Mouse (Mus musculus) lung, postnatal 14 days (tissue): ENCODE data around the gene Mphosph10.
A peak's percentile ranks its signal among the peaks of the same experiment; 100 is the strongest.

Source experiments
- DNase-seq: peaks from one replicate; pipeline ENCODE4 v3.0.0; 2021

The Mphosph10 gene

DNA sequence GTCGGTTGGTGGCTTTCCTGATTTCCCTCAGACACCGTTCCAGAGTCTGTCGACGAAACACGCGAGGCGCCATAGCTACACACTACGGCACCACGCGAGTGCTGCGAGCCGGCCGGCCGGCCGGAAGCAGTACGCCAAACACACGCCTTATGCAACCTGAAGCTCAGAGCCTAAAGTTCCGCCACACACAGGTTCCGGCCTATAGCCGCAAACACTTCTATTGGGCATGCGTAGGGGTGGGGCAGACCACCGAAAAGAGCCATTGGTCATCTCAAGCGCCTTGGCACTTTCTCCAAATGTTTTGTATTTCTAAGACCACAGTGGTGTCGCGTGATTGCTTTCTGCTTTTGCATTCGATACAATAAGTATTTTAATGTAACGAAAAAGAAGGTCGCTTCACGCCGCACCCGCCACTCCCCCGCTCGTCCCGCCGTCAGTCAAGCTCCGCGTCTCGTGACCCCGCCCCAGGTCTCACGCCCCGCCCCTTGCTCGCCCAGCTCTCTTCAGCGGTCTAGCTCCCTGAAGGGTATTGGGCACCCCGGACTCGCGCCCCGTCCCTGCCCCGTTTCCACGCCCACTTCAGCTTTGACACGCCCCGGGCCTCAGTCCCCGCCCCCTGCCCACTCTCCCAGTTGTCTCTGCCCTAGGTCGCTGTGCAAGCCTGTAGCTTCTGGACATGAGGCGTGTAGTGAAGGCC lies at the start of gene Mphosph10, which contains the start of gene Mcee:
Gene Mphosph10 (minus strand): TSS at position 147 of the 697 bp plus-strand sequence.
Gene Mcee (plus strand): TSS at position 486 of the 697 bp plus-strand sequence.
- peak; percentile 99 for DNase-seq

DNA sequence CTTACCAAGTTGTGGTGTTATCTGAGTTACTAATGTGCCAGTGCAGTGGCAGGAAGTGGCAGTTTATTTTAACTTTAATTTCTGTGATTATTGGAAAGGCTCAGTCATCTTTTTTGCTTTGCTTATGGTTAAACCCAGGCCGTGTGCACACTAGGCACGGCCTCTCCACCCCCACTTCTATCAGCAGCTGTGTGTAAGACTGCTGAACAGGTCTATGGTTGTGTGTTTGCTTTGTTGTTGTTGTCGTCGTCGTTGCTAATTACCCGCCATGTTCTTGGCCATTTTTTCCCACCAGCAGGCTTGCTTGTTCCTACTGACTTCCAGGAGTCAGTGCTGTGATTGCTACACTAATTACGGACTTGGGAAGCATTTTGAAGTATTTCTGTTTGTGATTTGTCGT lies 48.5 kb upstream of the Mphosph10 start:
- no peak for DNase-seq

DNA sequence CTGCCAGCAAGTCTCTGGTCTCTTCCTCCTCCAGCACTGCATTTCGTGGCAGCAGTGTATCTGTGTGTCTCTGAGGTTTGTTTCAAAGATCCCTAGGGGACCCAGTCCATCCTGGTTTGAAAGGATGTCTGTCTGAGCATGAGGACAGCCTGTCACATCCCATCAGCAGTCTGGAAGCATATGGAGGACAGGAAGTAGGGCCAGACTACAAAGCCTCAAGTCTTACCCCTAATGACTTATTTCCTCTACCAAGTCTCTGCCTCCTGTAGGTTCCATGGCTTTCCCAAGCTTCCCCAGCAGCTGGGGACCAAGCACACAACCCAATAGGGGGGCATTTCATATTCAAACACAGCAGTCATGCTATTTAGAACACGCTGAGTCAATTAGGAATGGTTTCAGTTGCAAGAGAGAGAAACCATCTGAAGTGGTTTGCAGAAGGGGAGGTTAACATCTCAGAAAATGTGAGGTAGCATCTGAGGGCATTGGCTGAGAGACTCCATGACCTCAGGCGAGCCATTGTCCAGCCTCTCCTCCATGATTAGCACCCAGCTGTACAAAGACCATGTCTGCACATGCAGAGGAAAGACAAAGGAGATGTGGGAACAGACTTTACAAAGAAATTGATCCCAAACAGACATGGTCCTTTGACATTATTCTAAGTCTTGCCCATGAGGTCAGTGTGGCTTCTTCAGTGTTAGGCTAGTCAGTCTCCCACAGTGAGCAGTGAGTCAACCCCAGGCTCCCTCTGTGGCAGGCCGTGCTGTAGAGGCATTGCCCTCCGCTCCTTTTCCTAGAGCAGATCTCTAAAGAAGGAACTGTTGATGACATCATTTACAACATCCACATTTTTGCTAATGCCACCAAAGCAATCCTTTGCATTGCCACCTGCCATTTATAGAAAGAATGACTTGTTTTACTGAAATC lies 47.8 kb upstream of the Mphosph10 start:
- DNase-seq: no peak

DNA sequence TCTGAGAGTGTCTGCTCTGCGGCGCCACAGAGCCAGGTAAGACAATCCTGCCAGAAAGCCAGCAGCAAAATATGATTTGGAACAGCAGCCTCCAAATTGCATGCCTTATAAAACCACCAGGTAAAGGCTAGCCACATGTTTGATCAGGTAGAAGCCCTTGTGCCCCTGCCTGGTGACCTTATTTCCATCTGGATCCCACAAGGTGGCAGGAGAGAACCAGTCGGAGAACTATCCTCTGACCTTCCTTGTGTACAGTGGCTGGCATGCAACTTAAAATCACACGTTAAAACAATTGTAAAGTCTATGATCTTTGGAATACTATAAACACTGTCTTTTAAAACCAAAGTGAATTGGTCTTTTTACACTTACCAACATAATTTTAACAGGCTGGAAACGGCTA lies 32.8 kb upstream of the Mphosph10 start:
- DNase-seq: no peak

DNA sequence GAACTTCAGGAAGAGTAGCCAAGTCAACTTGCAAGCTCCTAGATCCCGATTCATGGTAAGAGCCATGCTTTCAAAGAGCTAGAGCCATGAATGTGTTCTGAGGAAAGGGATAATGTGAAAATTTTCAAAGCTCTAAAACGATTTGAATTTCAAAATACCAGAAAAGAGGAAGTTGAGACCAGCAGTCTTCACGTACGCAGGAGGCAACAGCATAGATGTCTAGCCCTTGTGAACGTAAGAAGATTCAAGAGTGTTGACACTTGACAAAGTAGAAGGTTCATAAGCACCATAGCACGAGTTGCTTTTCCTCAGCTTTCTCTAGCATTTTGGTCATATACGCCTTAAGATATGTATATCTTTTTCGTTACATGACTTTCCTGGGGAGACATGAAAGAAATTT lies 11.9 kb upstream of the Mphosph10 start:
- DNase-seq: no peak

DNA sequence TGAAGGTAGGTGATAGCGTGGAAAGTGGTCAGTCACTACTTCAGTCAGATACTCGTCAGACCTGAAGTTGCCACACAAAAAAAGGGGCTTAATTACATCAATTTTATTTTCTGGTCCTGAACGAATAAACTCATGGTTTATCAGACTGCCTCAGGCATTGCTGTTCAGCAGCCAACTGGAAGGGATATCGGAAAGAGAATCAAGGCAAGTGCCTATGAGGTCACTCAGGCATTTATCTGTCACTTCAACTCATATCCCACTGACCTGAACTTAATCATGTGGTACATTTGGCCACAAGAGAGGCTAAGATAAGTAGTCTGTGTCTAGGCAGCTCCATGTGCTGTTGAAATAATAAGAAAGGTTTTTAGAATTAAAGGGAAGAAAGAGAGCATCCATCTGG lies 10.4 kb upstream of the Mphosph10 start:
- no peak for DNase-seq

DNA sequence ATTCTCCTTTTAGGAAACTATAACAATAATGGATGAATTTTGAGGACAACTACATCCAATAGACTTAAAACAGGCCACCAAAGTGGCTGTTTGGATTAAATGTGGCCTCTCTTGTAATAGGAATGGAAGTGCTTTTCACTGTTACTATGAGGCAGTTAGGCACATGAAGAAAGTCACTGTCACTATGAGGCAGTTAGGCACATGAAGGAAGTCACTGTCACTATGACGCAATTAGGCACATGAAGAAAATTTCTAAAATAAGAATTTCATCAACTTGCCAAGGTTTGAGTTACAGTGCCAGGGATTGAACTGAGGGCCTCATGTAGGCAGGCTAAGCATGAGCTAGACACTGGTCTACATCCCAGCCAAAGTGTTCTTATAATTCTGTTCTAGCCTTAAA lies 8.7 kb upstream of the Mphosph10 start:
- no peak for DNase-seq

DNA sequence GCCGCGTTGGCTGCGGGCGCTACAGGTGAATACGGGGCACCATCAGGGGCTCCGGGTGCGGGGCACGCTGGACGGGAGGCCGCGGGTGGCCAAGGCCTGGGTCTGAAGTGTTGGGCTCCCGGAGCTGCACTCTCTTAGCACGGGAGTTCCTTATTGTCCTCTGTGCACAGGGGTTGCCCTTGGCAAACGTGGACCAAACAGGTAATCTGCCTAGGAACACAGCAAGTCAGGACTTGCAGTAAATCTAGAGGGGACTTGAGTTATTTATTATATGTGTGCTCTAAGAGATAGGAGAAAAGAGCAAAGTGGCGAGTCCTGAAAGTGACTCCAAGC lies 717 bp upstream of the Mphosph10 start:
- DNase-seq: no peak

DNA sequence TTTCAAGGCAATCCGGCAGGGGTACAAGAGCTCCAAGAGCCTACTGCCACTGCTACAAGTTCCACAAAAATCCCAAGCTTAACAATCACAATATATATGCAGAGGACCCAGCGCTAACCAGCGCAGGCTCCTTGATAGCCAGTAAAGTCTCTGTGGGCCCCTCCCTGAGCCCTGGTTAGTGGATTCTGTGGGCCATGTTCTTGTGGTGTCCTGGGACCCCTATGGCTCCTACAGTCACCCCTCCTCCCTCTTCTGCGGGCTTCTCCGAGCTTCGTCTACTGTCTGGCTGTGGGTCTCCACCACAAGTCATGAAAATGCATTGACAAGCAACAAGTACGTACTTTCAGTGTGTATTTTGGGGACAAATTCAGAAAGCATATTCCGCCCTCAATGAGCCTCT lies 589 bp downstream of the Mphosph10 start:
- no peak for DNase-seq

DNA sequence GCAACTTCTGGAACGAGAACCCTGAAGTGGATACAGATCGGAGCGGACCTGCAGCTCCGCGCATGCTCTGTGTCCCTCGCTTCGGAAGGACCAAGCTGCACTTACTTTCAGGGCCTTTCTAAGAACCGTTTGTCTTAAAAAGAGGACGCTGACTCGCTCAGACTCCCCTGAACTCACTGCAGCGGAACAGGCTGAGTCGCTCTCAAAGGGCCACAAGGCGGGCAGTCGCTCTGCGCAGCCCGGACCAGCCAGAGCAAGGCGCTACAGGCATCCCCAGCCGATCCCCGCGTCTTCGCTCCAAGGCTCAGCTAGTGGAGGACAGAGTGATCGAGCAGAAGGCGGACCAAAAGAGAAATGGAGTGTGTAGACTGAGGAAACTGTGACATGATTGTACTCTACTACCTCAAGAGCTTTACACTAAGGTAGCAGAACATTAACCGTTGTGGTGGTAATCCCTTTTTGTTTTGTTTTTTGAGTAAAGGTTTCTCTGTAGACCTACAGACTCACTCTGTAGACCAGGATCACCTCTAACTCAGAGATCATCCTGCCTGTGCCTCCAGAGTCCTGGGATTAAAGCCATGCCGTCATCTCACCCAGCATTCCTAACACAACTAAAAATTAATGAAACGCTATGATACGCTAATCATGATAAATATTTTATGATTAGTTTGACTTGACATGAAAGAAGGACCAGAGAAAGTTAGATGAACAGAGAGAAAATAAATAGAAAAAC lies 18.1 kb downstream of the Mphosph10 start, which contains the start of gene Fan1:
Gene Fan1 (minus strand): TSS at position 266 of the 733 bp plus-strand sequence.
- peak; percentile 86 for DNase-seq

DNA sequence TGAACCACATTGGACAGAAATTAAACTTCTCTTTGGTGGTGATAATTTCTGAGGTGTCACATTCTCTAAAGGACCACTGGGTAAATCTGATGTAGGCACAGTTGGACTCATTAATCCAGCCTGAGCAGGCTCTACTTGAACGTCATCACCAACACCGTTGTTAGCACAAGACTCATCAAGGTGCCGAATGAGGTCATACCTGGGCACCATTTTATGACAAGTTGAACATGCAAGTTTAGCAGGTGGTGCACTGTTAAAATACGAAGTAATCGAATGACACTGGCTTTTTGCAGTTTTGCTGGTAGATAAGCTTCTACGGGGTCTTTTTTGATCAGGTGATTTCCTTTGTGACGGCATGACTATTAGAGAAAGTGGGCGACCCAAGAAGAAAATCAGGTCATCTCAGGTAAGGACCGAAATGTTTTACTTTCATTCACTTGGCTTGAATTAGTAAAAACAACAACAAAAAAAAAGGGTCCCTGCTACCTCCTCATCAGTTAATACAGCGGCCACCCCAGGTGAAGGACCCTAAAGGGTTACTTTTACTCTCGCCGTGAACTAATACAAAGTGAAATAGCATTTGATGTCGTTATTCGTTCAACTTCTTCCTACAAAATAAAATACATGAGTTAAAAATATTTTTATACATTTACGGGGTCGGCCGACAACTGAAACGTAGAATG lies 18.8 kb downstream of the Mphosph10 start:
- DNase-seq: no peak

DNA sequence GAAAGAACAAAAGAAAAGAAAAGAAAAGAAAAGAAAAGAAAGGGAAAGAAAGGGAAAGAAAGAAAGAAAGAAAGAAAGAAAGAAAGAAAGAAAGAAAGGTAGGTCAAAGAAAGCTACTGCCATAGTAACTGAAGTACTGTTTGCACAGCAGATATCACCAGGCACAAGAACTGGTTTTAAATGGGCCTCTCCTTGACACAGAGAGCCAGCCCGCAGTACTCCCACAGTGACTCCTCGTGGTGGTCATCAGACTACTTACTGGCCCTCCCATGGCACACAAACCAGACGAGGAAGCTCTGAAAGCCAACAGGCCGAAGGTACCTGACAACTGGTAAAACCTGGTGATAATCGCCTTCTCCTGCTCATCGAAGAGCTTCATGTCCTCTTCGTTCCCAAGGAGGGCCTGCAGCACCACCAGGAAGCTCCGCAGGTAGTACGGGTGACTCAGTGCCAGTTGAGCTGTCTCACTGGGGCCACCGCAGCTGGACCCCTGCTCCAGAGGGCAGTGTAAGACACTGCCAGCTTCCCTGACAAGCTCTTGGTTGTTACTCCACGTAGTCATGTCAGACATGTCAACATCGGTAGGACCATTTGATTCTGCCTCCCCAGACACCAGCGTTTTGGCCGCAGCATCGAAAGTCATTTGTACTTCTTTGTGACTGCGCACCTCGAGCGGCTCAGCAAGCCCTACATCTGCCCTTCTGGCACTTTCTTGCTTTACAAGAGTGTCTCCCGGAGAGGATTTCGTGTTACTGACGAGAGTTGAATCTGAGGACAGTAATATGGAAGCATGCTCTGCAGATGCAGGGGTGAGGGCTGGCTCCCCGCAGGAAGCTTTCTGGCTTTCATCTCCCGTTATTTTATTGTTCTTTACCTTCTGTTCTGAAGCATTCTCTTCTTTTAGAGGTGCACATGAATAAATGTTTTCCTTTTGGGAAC lies 19.9 kb downstream of the Mphosph10 start:
- DNase-seq: no peak

DNA sequence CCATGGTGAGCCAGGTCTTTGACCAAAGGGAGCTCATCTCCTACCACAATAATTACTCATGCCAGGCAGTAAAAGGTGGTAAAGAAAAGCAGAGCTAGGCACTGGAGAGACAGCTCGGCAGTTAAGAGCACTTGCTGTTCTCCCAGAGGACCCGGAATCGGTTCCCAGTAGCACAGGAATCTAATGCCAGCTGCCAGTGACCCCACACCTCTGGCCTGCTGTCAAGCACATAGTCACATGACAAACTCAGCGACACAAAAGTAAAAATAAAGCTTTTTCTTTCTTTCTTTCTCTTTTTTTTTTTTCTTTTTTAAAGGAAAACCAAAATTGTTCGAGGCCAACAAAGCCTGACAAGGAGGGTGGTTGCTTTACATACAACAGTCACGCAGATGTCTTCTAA lies 22.2 kb downstream of the Mphosph10 start:
- no peak for DNase-seq

DNA sequence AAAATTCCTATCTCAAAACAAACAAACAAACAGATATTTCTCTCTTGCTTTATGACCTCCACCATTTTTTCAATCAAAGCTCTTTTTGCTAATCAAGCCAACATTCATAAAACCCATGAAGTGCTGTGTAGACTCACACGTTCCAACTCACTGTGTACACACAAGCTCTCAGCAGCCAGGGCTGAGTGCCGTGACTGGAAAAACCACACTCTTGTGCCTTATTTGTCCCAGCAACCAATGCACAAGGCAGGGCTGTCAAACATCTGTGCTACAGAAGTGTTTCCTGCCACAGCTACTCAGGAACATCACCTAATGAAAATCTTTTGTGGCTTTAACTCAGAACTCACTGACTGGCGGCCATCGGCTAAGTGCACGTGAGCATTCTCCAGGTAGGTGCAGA lies 26.2 kb downstream of the Mphosph10 start:
- no peak for DNase-seq

DNA sequence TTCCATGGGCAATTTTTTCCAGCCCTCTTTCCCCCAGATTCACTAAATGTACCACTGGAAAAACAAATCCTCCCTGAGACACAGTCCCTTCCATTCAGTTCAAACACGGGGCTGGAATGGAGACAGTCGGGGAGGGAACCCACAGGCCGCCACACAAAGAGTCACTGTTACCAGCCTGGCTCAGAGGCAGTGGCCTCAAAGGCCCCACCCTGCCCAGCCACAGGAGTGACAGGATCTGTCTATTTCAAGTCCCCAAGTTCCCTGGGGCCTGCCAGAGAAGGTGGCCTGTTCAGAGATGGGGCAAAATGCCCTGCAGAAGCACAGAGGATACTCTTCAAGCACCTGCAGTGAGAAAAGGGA lies 31.5 kb downstream of the Mphosph10 start:
- DNase-seq: no peak

DNA sequence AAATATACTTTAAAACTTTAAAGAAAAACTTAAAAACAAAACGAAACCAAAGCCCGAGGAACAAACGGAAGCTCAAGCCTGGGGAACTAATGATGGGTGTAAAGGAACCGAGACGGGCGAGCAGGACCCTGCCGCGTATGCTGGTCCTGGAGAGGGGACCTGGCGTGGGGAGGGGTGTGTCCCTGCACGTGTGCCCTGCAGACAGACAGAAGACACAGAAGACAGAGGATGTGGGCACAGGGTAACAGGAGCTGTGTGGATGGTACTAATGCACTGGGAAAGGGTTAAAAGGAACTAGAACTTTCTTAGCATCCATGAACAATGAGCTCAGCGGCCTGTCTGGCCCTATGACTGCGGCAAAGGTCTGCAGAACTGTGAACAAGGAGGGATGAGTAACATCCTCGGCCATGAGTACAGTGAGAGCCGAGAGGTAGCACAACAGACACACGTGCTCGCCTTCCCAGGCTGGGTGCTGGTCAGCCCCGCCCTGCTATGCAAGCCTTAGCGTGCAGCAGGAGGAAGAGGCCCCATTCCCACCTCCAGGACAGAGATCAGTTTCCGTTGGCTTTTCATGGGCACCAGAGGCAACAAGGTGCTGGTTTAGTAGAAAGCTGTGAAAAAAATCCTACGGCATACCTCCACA lies 32.0 kb downstream of the Mphosph10 start:
- DNase-seq: no peak

DNA sequence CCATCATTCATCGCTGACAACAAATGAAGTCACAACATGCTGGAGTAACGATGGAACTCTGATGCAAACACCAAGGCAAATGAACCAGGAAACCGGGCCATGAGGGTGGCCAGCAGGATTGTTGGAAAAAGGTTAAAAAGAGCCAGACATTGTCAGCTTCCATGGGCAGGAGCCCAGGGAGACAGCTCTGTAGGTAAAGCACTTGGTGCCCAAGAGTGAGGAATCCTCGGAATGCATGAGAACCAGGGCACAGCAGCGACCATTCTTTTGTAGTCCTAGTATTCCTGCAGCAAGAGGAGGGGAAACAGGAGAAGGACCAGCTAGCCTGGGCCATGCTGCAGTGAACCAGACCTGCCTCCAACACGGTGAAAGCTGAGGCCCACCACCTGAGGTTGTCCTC lies 33.4 kb downstream of the Mphosph10 start:
- DNase-seq: no peak

DNA sequence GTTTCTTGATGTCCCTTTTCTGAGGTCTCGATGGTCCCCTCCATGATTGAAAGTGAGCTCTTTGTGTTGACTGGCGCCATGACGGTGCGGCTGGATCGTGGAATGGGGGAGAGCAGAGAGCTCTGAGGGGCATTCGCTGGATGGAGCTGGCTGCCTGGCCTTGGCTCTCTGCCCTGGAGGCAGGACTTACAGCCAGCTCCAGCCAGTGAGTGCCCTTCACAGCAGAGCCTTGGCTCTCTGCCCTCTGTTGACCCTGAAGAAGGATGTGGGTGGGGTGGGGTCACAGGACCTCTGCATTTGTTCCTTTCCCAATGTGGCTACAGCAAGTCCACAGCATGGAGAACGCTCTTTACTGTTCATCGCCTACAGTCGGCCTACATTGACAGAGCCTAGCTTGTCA lies 34.7 kb downstream of the Mphosph10 start:
- DNase-seq: peak; percentile 82

DNA sequence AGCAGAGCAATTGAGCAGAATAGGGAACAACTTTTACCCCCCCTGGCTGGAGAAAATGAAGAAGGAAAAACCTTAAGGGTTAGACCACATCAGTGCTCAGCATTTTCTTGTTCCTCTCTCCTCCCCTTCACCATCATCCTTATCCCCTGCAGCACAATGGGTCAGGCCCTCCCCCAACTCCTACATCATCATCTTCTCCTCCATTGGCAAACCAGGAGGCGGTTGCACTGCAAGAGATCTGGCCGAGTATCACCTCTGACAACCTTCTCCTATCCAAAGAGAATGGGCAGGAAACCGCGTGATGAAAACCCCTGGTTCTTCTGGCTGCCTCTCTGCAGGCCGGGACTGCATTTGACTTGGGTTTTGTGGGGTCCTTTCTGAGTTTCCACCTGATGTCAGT lies 35.4 kb downstream of the Mphosph10 start:
- DNase-seq: no peak

DNA sequence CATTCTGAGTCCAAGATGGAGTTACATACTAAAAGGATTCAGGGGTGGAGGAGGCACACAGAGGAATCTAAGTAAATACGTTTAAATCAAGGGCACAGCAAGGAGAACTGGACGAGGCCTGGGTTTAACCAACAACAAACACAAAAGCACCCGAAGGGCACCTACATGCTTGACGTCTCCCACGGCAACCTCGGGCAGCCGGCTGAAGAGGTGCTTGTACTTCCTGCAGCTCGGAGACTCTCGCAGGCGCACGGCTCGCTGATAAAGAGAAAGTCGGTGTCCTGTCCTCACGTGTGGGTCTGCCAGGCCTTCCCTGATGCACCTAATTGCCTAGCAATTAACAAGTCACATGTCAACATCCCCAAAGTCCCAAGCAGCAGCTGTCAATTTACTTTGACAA lies 37.9 kb downstream of the Mphosph10 start:
- DNase-seq: no peak

DNA sequence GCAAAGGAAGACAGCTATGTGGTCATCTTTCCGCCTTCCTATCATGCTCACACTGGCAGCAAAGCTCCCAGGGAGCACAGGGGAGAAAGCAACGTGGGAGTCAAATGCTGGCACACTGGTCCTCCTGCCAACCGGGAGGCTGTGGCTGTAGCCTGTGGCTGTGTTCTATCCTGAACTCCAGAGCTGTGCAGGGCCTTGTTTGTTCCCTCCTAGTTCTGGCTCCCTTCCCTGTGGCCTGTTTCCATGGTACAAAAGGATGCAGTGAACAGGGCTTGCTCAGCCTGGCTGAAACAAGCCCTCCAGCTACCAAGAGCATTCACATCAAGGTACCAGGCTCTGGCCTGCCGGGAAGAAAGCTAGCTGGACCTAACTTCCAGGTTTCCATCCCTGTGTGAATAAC lies 41.0 kb downstream of the Mphosph10 start:
- DNase-seq: no peak
